ENCODE assay signal across 8 mouse cellular contexts in genomic region chr1:163994721-163995608, GRCm38 (mm10). TPM values are rescaled to one million over a fixed set of nuclear protein-coding genes. Genes with fewer than 3 reads are reported as not detected.
A peak's percentile ranks its signal among the peaks of the same experiment; 100 is the strongest.
DNase-seq lines count a peak whose midpoint lies in the region; ATAC-seq lines count a peak whose summit lies in the region.

Gene BC055324 (minus strand): TSS chr1:163994796.
Gene Mettl18 (plus strand): TSS chr1:163994889.

- peak within 1 kb of the TSS; percentile 77 for H3K27ac ChIP-seq in hindbrain, embryonic 16.5 days (ENCODE audit: low read depth, low read length)
- H3K27ac ChIP-seq in macrophage = peak within 1 kb of the TSS; percentile 46

- peak; percentile 99 for ATAC-seq in hindbrain, embryonic 16.5 days

- H3K9me3 ChIP-seq in hindbrain, embryonic 16.5 days (ENCODE audit: control insufficient read depth, low read length) = no peaks in the 10 kb centered on the region

- peak within 1 kb of the TSS; percentile 75 for H3K4me3 ChIP-seq in hindbrain, embryonic 16.5 days (ENCODE audit: low read length)
- peak within 1 kb of the TSS; percentile 83 for H3K4me3 ChIP-seq in macrophage (ENCODE audit: inconsistent target)

- no peaks in the 10 kb centered on the region; the same call in 1 of the 2 replicates for H3K79me2 ChIP-seq in macrophage (ENCODE audit: inconsistent target)

- no peaks in the 10 kb centered on the region for H3K36me3 ChIP-seq in hindbrain, embryonic 16.5 days (ENCODE audit: control insufficient read depth, insufficient read depth, low read length)
- H3K36me3 ChIP-seq in macrophage (ENCODE audit: inconsistent target) = no peaks in the 10 kb centered on the region

- H3K4me2 ChIP-seq in hindbrain, embryonic 16.5 days (ENCODE audit: low read length) = peak within 1 kb of the TSS; percentile 82

- peak; percentile 86 for DNase-seq in WW6 (ENCODE audit: low read depth, low spot score)
- DNase-seq in cerebellum, postnatal 4 days (ENCODE audit: low spot score in 2 of 2) = peak; percentile 71 to 84
- DNase-seq in gastrocnemius, adult 18-20 months (ENCODE audit: low spot score) = peak; percentile 91
- peak; percentile 89 to 91 for DNase-seq in left cerebral cortex, adult 18-20 months (ENCODE audit: low spot score in 2 of 2)
- peak; percentile 89 for DNase-seq in right cerebral cortex, adult 18-20 months
- peak; percentile 50 for DNase-seq in urinary bladder, postnatal 10 days (ENCODE audit: low spot score)

- H3K4me1 ChIP-seq in hindbrain, embryonic 16.5 days (ENCODE audit: control insufficient read depth, insufficient read depth, low read depth, low read length) = peaks cover 6% of the 10 kb centered on the region; the same call in 1 of the 2 replicates

- H3K9ac ChIP-seq in hindbrain, embryonic 16.5 days (ENCODE audit: low read depth, low read length) = peak within 1 kb of the TSS; percentile 70

- no peaks in the 10 kb centered on the region for H3K27me3 ChIP-seq in hindbrain, embryonic 16.5 days (replicated peaks; ENCODE audit: control insufficient read depth, insufficient read depth, low read length)

- WGBS in hindbrain, embryonic 16.5 days = 3% methylated on average over 43 of the region's 43 CpGs
- 1% methylated on average over 43 of the region's 43 CpGs for WGBS in macrophage (ENCODE audit: missing documents)

RNA-seq across cellular contexts. Expression of gene BC055324, which starts in this region (rescaled TPM):
- total RNA-seq in gastrocnemius, adult 18-20 months (2021) = under 1 TPM; 0.21 to 0.31 TPM
- 3.7 and 5.1 TPM in 2 replicates for polyA plus RNA-seq in hindbrain, embryonic 16.5 days (2015; fragmentation: Nextera tagmentation; extraction: Ambion mirVana)
- total RNA-seq in left cerebral cortex, adult 18-20 months (2021) = 1 to 10 TPM in 1 of 2 experiments, under 1 TPM in 1; 0.91 to 1.0 TPM
- 10 to 100 TPM in 2 of 26 experiments, 1 to 10 TPM in 22, under 1 TPM in 2; 0.77 to 18.2 (median 3.6) TPM for total RNA-seq in macrophage (2018; cell fraction: chromatin; rRNA removed)
- 1 to 10 TPM in 15 of 26 experiments, under 1 TPM in 11; 0.53 to 2.1 (median 1.1) TPM for total RNA-seq in macrophage (2018; cell fraction: cytosol; rRNA removed)
- 10 to 100 TPM in 1 of 26 experiments, 1 to 10 TPM in 19, under 1 TPM in 6; 0.52 to 11.8 (median 1.9) TPM for total RNA-seq in macrophage (2018; cell fraction: nucleus; rRNA removed)
- polyA plus RNA-seq in macrophage (2018) = 0.76 to 4.4 TPM (median 0.87 TPM) in 3 replicates

RNA-seq across cellular contexts. Expression of gene Mettl18, which starts in this region (rescaled TPM):
- 1 to 10 TPM; 3.3 to 3.9 TPM for total RNA-seq in gastrocnemius, adult 18-20 months (2021)
- polyA plus RNA-seq in hindbrain, embryonic 16.5 days (2015; fragmentation: Nextera tagmentation; extraction: Ambion mirVana) = 7.6 and 7.8 TPM in 2 replicates
- 1 to 10 TPM; 5.4 to 5.7 TPM for total RNA-seq in left cerebral cortex, adult 18-20 months (2021)
- 1 to 10 TPM in 6 of 26 experiments, under 1 TPM in 7, not detected in 13; 0.52 to 2.7 (median 0.92) TPM for total RNA-seq in macrophage (2018; cell fraction: chromatin; rRNA removed)
- 1 to 10 TPM in 18 of 26 experiments, under 1 TPM in 8; 0.42 to 3.5 (median 2.2) TPM for total RNA-seq in macrophage (2018; cell fraction: cytosol; rRNA removed)
- 1 to 10 TPM in 9 of 26 experiments, under 1 TPM in 13, not detected in 4; 0.36 to 3.3 (median 0.86) TPM for total RNA-seq in macrophage (2018; cell fraction: nucleus; rRNA removed)
- 2.0 to 3.4 TPM (median 2.1 TPM) in 3 replicates for polyA plus RNA-seq in macrophage (2018)

Comparison
In these comparisons a context has a peak if more than half of its experiments do, and no peak if none do; other contexts are left out.
1. Peak in every context shown above with its lines: DNase-seq, ATAC-seq, H3K4me3 ChIP-seq and H3K27ac ChIP-seq.